Mouse (Mus musculus): ENCODE data around the gene Prim1.

GRCm38 (mm10) chr10:128043041-128043835, 28.3 kb downstream of the Prim1 start:
- no peak for TF ChIP-seq CTCF (IDR thresholded peaks at IDR 0.05; ENCODE audit: low read depth)
- TF ChIP-seq EP300 (IDR thresholded peaks at IDR 0.05; ENCODE audit: low read depth) = no peak

All from liver, embryonic 14.5 days (tissue).